Mouse (Mus musculus) effector memory CD4-positive, alpha-beta T cell, adult 7 months (primary cell): ENCODE data around the gene Eps8l3. TPM values are rescaled to one million over a fixed set of nuclear protein-coding genes. Genes with fewer than 3 reads are reported as not detected.

Experiments used
- polyA plus RNA-seq: library from polyadenylated mRNA; unstranded; fragments of 100-300 nt; shearing (Covaris generic); gene quantifications from one replicate; pipeline ENCODE4 v1.2.1, GENCODE M21; 2017

Gene Eps8l3
- not detected for polyA plus RNA-seq

GRCm38 (mm10) chr3:107877005-107877404 lies at the start of gene Eps8l3:
TSS of gene Eps8l3 (plus strand) at chr3:107877229.

GRCm38 (mm10) chr3:107895720-107896569 lies 18.9 kb downstream of the Eps8l3 start, which contains the start of gene Gstm5:
TSS of gene Gstm5 (plus strand) at chr3:107895821.

GRCm38 (mm10) chr3:107931670-107932069 lies 54.6 kb downstream of the Eps8l3 start, which contains the start of gene Gstm7:
TSS of gene Gstm7 (minus strand) at chr3:107931817.

Other genes with a start within 250 kb of the Eps8l3 start
- gene Gm10961, start 245.9 kb upstream of the Eps8l3 start, polyA plus RNA-seq = not detected
- gene Strip1, start 245.5 kb upstream of the Eps8l3 start, polyA plus RNA-seq = 54.8 TPM
- 75.7 TPM for gene Ahcyl1, start 180.7 kb upstream of the Eps8l3 start, polyA plus RNA-seq
- 5.3 TPM for gene Csf1, start 116.8 kb upstream of the Eps8l3 start, polyA plus RNA-seq
- gene Gstm5, start 18.6 kb downstream of the Eps8l3 start, polyA plus RNA-seq = 3.0 TPM
- gene Gstm7, start 54.6 kb downstream of the Eps8l3 start, polyA plus RNA-seq = not detected
- gene Gstm6, start 66.5 kb downstream of the Eps8l3 start, polyA plus RNA-seq = 0.67 TPM
- not detected for gene Gstm3, start 92.1 kb downstream of the Eps8l3 start, polyA plus RNA-seq
- not detected for gene Gstm2, start 109.2 kb downstream of the Eps8l3 start, polyA plus RNA-seq
- 0.67 TPM for gene Gstm1, start 140.7 kb downstream of the Eps8l3 start, polyA plus RNA-seq
- 3.4 TPM for gene Gstm4, start 167.7 kb downstream of the Eps8l3 start, polyA plus RNA-seq
- 23.5 TPM for gene Ampd2, start 209.4 kb downstream of the Eps8l3 start, polyA plus RNA-seq
- not detected for gene Gnat2, start 215.6 kb downstream of the Eps8l3 start, polyA plus RNA-seq